Mouse (Mus musculus) myocyte (in vitro differentiated cells): ENCODE measurements around the gene Has1. TPM values are rescaled to one million over a fixed set of nuclear protein-coding genes. Genes with fewer than 3 reads are reported as not detected.

ENCODE experiments used
- H3K27me3 ChIP-seq: one replicate; pipeline ENCODE4 v1.6.1; 2011; ENCODE audit not compliant: control insufficient read depth, insufficient read depth, insufficient read length
- H3K36me3 ChIP-seq: one replicate; pipeline ENCODE4 v1.6.1; 2011; ENCODE audit not compliant: control insufficient read depth, insufficient read depth
- H3K4me2 ChIP-seq: one replicate; pipeline ENCODE4 v1.6.1; 2011; ENCODE audit warnings: low read depth, control low read depth
- H3K4me3 ChIP-seq: one replicate; pipeline ENCODE4 v1.5.1; 2011; ENCODE audit warnings: mild to moderate bottlenecking, control low read depth, moderate library complexity
- H3K79me2 ChIP-seq: one replicate; pipeline ENCODE4 v1.6.1; 2011; ENCODE audit not compliant: control insufficient read depth, insufficient read depth
- H3ac ChIP-seq: one replicate; pipeline ENCODE4 v1.6.1; 2011; ENCODE audit not compliant: control insufficient read depth, insufficient read length
- CEBPB ChIP-seq: IDR thresholded peaks from 2 replicates; pipeline ENCODE4 v1.6.1; 2011; ENCODE audit warnings: mild to moderate bottlenecking, moderate library complexity; ENCODE audit not compliant: poor library complexity, insufficient read depth, severe bottlenecking
- E2F4 ChIP-seq: IDR thresholded peaks from one replicate; pipeline ENCODE4 v1.6.1; 2011; ENCODE audit warnings: mild to moderate bottlenecking, control low read depth, moderate library complexity; ENCODE audit not compliant: insufficient read depth
- MAX ChIP-seq: IDR thresholded peaks from one replicate; pipeline ENCODE4 v1.6.1; 2011; ENCODE audit warnings: low read depth, mild to moderate bottlenecking, control low read depth
- MYOD1 ChIP-seq, 3 experiments: IDR thresholded peaks; one replicate each; pipeline ENCODE4 v1.6.1; 2011; ENCODE audit warnings: control low read depth in 2 of 3, low read depth in 2 of 3, mild to moderate bottlenecking in 2 of 3, moderate library complexity in 1 of 3; ENCODE audit not compliant: insufficient read length in 2 of 3, control insufficient read depth in 1 of 3
- MYOG ChIP-seq, 3 experiments: IDR thresholded peaks; one replicate each; pipeline ENCODE4 v1.6.1; 2011; ENCODE audit warnings: control low read depth in 2 of 3, low read depth in 2 of 3, mild to moderate bottlenecking in 2 of 3; ENCODE audit not compliant: insufficient read length in 2 of 3, control insufficient read depth in 1 of 3, insufficient read depth in 1 of 3
- POLR2A ChIP-seq: IDR thresholded peaks from one replicate; pipeline ENCODE4 v1.6.1; 2011; ENCODE audit warnings: low read depth, mild to moderate bottlenecking, control low read depth, moderate library complexity; ENCODE audit not compliant: insufficient read length
- POLR2AphosphoS2 ChIP-seq: IDR thresholded peaks from one replicate; pipeline ENCODE4 v1.6.1; 2011; ENCODE audit warnings: low read depth, control low read depth; ENCODE audit not compliant: insufficient read length
- REST ChIP-seq: IDR thresholded peaks from one replicate; pipeline ENCODE4 v1.6.1; 2011; ENCODE audit warnings: mild to moderate bottlenecking, control low read depth, moderate library complexity; ENCODE audit not compliant: insufficient read depth, insufficient read length
- SRF ChIP-seq: IDR thresholded peaks from one replicate; pipeline ENCODE4 v1.6.1; 2011; ENCODE audit warnings: low read depth; ENCODE audit not compliant: control insufficient read depth, insufficient read length
- TCF12 ChIP-seq: IDR thresholded peaks from one replicate; pipeline ENCODE4 v1.6.1; 2011; ENCODE audit warnings: mild to moderate bottlenecking, control low read depth; ENCODE audit not compliant: poor library complexity, insufficient read depth, severe bottlenecking
- TCF3 ChIP-seq: IDR thresholded peaks from one replicate; pipeline ENCODE4 v1.6.1; 2011; ENCODE audit warnings: low read depth, control low read depth; ENCODE audit not compliant: insufficient read length
- USF1 ChIP-seq: IDR thresholded peaks from one replicate; pipeline ENCODE4 v1.6.1; 2011; ENCODE audit warnings: low read depth, mild to moderate bottlenecking, control low read depth, moderate library complexity
- polyA plus RNA-seq: library from polyadenylated mRNA; unstranded; fragments of >200 nt; fragmentation: generic; extraction: Trizol; gene quantifications from one replicate; pipeline ENCODE4 v1.2.1, GENCODE M21; 2012; ENCODE audit warnings: missing spikeins

The Has1 gene
- polyA plus RNA-seq, 1 experiment: 4.0 TPM

- no peak for TF ChIP-seq MYOG (IDR thresholded peaks at IDR 0.05; ENCODE audit: control insufficient read depth in 1 of 3, insufficient read depth in 1 of 3, insufficient read length in 2 of 3, low read depth in 2 of 3)
- peak; percentile 43 for TF ChIP-seq POLR2A
- Histone ChIP-seq H3K4me3 (peak overlapping the region; percentile 98), H3ac (peak overlapping the region; percentile 79), H3K4me2 (peak overlapping the region; percentile 78), H3K27me3 (no peaks in the 10 kb centered on the region), H3K79me2 (peaks cover 73% of the 10 kb centered on the region), H3K36me3 (peaks cover 19% of the 10 kb centered on the region)
These were observed 26.6 kb downstream of the Has1 start for GRCm38 (mm10) chr17:17828191-17828981.

- peak overlapping the region; percentile 79 for H3ac ChIP-seq
- peaks cover 13% of the 10 kb centered on the region for H3K36me3 ChIP-seq
- peak overlapping the region; percentile 98 for H3K4me3 ChIP-seq
- H3K79me2 ChIP-seq: peaks cover 66% of the 10 kb centered on the region
- TF ChIP-seq MYOD1 (IDR thresholded peaks at IDR 0.05; ENCODE audit: control insufficient read depth in 1 of 3, insufficient read length in 2 of 3, low read depth in 2 of 3) (no peak), CEBPB (no peak), POLR2A (peak; percentile 39), USF1 (no peak), MYOG (IDR thresholded peaks at IDR 0.05; ENCODE audit: control insufficient read depth in 1 of 3, insufficient read depth in 1 of 3, insufficient read length in 2 of 3, low read depth in 2 of 3) (no peak), REST (no peak), SRF (no peak), POLR2AphosphoS2 (peak; percentile 32), MAX (no peak), TCF12 (no peak), TCF3 (no peak)
- peak overlapping the region; percentile 75 for H3K4me2 ChIP-seq
- H3K27me3 ChIP-seq: no peaks in the 10 kb centered on the region
These were observed 27.3 kb downstream of the Has1 start for GRCm38 (mm10) chr17:17827658-17828190.

GRCm38 (mm10) chr17:17826751-17827657 lies 28.0 kb downstream of the Has1 start, which contains the start of gene Spaca6:
Spaca6 (plus strand) TSS chr17:17827158.
- Histone ChIP-seq H3K4me3 (peak within 1 kb of the TSS; percentile 98), H3ac (peak within 1 kb of the TSS; percentile 79), H3K27me3 (no peaks in the 10 kb centered on the region), H3K79me2 (peaks cover 59% of the 10 kb centered on the region), H3K36me3 (peaks cover 8% of the 10 kb centered on the region), H3K4me2 (peak within 1 kb of the TSS; percentile 77)
- TF ChIP-seq POLR2AphosphoS2 (peak; percentile 100), MAX (no peak), USF1 (no peak), MYOG (IDR thresholded peaks at IDR 0.05; ENCODE audit: control insufficient read depth in 1 of 3, insufficient read depth in 1 of 3, insufficient read length in 2 of 3, low read depth in 2 of 3) (peak in 1 of 3 experiments; percentile 5), MYOD1 (IDR thresholded peaks at IDR 0.05; ENCODE audit: control insufficient read depth in 1 of 3, insufficient read length in 2 of 3, low read depth in 2 of 3) (no peak), POLR2A (peak; percentile 97), E2F4 (no peak), CEBPB (no peak), TCF3 (no peak)

- H3ac ChIP-seq: peak overlapping the region; percentile 79
- peak overlapping the region; percentile 77 for H3K4me2 ChIP-seq
- H3K36me3 ChIP-seq: no peaks in the 10 kb centered on the region
- TF ChIP-seq USF1: no peak
- TF ChIP-seq POLR2A: peak; percentile 56
- TF ChIP-seq POLR2AphosphoS2: peak; percentile 16
- TF ChIP-seq REST: no peak
- H3K27me3 ChIP-seq: no peaks in the 10 kb centered on the region
- H3K4me3 ChIP-seq: peak overlapping the region; percentile 98
- peaks cover 49% of the 10 kb centered on the region for H3K79me2 ChIP-seq
These were observed 28.9 kb downstream of the Has1 start for GRCm38 (mm10) chr17:17825921-17826591.
